Mouse (Mus musculus) heart, adult 2 months (tissue): ENCODE measurements around the gene Topbp1.

Experiments
- CTCF ChIP-seq: fragments of 200-600 bp; IDR thresholded peaks from 2 replicates; pipeline ENCODE4 v1.8.1; 2022; ENCODE audit warnings: antibody characterized with exemption, mild to moderate bottlenecking, moderate library complexity
- EP300 ChIP-seq: fragments of 200-500 bp; IDR thresholded peaks from 2 replicates; pipeline ENCODE4 v1.6.1; 2011; ENCODE audit warnings: low read depth, low read length, control low read depth; ENCODE audit not compliant: insufficient read depth
- POLR2A ChIP-seq: fragments of 200-500 bp; IDR thresholded peaks from 2 replicates; pipeline ENCODE4 v1.6.1; 2011; ENCODE audit warnings: mild to moderate bottlenecking, low read depth, low read length, control low read depth; ENCODE audit not compliant: insufficient read depth

- TF ChIP-seq CTCF (no peak), POLR2A (no peak), EP300 (no peak)
Measured at GRCm38 (mm10) chr9:103276876-103277275, 28.1 kb upstream of the Topbp1 start.
